Mouse (Mus musculus): ENCODE results near the gene Ptprd. TPM values are rescaled to one million over a fixed set of nuclear protein-coding genes. Genes with fewer than 3 reads are reported as not detected.

Gene Ptprd
- polyA plus RNA-seq (2012; rRNA removed) = 94.5 and 118 TPM in 2 replicates

GRCm38 (mm10) chr4:78211529-78212494, at the start of gene Ptprd:
Ptprd (minus strand) TSS chr4:78211961.
- DNase-seq (ENCODE audit: low read depth) = peak; percentile 91
- TF ChIP-seq CTCF (IDR thresholded peaks at IDR 0.05; ENCODE audit: borderline replicate concordance, extremely low read depth, insufficient read depth, insufficient read length) = peak; percentile 55
- 0 out of 2 replicates have a peak, but pooled peaks have one; percentile 8 for TF ChIP-seq POLR2A (IDR thresholded peaks at IDR 0.05; ENCODE audit: borderline replicate concordance, extremely low read depth, insufficient read depth, insufficient read length, poor library complexity, severe bottlenecking)

- TF ChIP-seq POLR2A (IDR thresholded peaks at IDR 0.05; ENCODE audit: borderline replicate concordance, extremely low read depth, insufficient read depth, insufficient read length, poor library complexity, severe bottlenecking) (no peak), CTCF (IDR thresholded peaks at IDR 0.05; ENCODE audit: borderline replicate concordance, extremely low read depth, insufficient read depth, insufficient read length) (no peak)
- no peak for DNase-seq (ENCODE audit: low read depth)
These were observed 24.1 kb upstream of the Ptprd start for GRCm38 (mm10) chr4:78235820-78236219.

- no peak for DNase-seq (ENCODE audit: low read depth)
- TF ChIP-seq CTCF (IDR thresholded peaks at IDR 0.05; ENCODE audit: borderline replicate concordance, extremely low read depth, insufficient read depth, insufficient read length) (no peak), POLR2A (IDR thresholded peaks at IDR 0.05; ENCODE audit: borderline replicate concordance, extremely low read depth, insufficient read depth, insufficient read length, poor library complexity, severe bottlenecking) (no peak)
These were observed 23.6 kb upstream of the Ptprd start for GRCm38 (mm10) chr4:78235316-78235715.

- no peak for DNase-seq (ENCODE audit: low read depth)
- TF ChIP-seq CTCF (IDR thresholded peaks at IDR 0.05; ENCODE audit: borderline replicate concordance, extremely low read depth, insufficient read depth, insufficient read length) (no peak), POLR2A (IDR thresholded peaks at IDR 0.05; ENCODE audit: borderline replicate concordance, extremely low read depth, insufficient read depth, insufficient read length, poor library complexity, severe bottlenecking) (no peak)
These were observed 22.9 kb upstream of the Ptprd start for GRCm38 (mm10) chr4:78234681-78235080.

- DNase-seq (ENCODE audit: low read depth) = peak; percentile 51
- TF ChIP-seq CTCF (IDR thresholded peaks at IDR 0.05; ENCODE audit: borderline replicate concordance, extremely low read depth, insufficient read depth, insufficient read length) (no peak), POLR2A (IDR thresholded peaks at IDR 0.05; ENCODE audit: borderline replicate concordance, extremely low read depth, insufficient read depth, insufficient read length, poor library complexity, severe bottlenecking) (no peak)
These were observed 2.2 kb upstream of the Ptprd start for GRCm38 (mm10) chr4:78213949-78214348.

- TF ChIP-seq POLR2A (IDR thresholded peaks at IDR 0.05; ENCODE audit: borderline replicate concordance, extremely low read depth, insufficient read depth, insufficient read length, poor library complexity, severe bottlenecking) = no peak
- no peak for TF ChIP-seq CTCF (IDR thresholded peaks at IDR 0.05; ENCODE audit: borderline replicate concordance, extremely low read depth, insufficient read depth, insufficient read length)
- DNase-seq (ENCODE audit: low read depth) = no peak
These were observed 1.2 kb upstream of the Ptprd start for GRCm38 (mm10) chr4:78212941-78213340.

GRCm38 (mm10) chr4:78210878-78211528, 758 bp downstream of the Ptprd start:
- peak; percentile 36 for DNase-seq (ENCODE audit: low read depth)
- TF ChIP-seq CTCF (IDR thresholded peaks at IDR 0.05; ENCODE audit: borderline replicate concordance, extremely low read depth, insufficient read depth, insufficient read length) (no peak), POLR2A (IDR thresholded peaks at IDR 0.05; ENCODE audit: borderline replicate concordance, extremely low read depth, insufficient read depth, insufficient read length, poor library complexity, severe bottlenecking) (no peak)

GRCm38 (mm10) chr4:78205018-78205417, 6.7 kb downstream of the Ptprd start:
- TF ChIP-seq POLR2A (IDR thresholded peaks at IDR 0.05; ENCODE audit: borderline replicate concordance, extremely low read depth, insufficient read depth, insufficient read length, poor library complexity, severe bottlenecking) (no peak), CTCF (IDR thresholded peaks at IDR 0.05; ENCODE audit: borderline replicate concordance, extremely low read depth, insufficient read depth, insufficient read length) (no peak)
- peak; percentile 56 for DNase-seq (ENCODE audit: low read depth)

GRCm38 (mm10) chr4:78168447-78168846, 43.3 kb downstream of the Ptprd start:
- TF ChIP-seq POLR2A (IDR thresholded peaks at IDR 0.05; ENCODE audit: borderline replicate concordance, extremely low read depth, insufficient read depth, insufficient read length, poor library complexity, severe bottlenecking) = no peak
- TF ChIP-seq CTCF (IDR thresholded peaks at IDR 0.05; ENCODE audit: borderline replicate concordance, extremely low read depth, insufficient read depth, insufficient read length) = no peak
- peak; percentile 88 for DNase-seq (ENCODE audit: low read depth)

GRCm38 (mm10) chr4:78160451-78160850, 51.3 kb downstream of the Ptprd start:
- TF ChIP-seq CTCF (IDR thresholded peaks at IDR 0.05; ENCODE audit: borderline replicate concordance, extremely low read depth, insufficient read depth, insufficient read length) (no peak), POLR2A (IDR thresholded peaks at IDR 0.05; ENCODE audit: borderline replicate concordance, extremely low read depth, insufficient read depth, insufficient read length, poor library complexity, severe bottlenecking) (no peak)

GRCm38 (mm10) chr4:78150561-78150960, 61.2 kb downstream of the Ptprd start:
- peak; percentile 81 for DNase-seq (ENCODE audit: low read depth)
- no peak for TF ChIP-seq POLR2A (IDR thresholded peaks at IDR 0.05; ENCODE audit: borderline replicate concordance, extremely low read depth, insufficient read depth, insufficient read length, poor library complexity, severe bottlenecking)
- TF ChIP-seq CTCF (IDR thresholded peaks at IDR 0.05; ENCODE audit: borderline replicate concordance, extremely low read depth, insufficient read depth, insufficient read length) = no peak

More at GRCm38 (mm10) chr4:78160451-78160850, 51.3 kb downstream of the Ptprd start:
- no peak for DNase-seq (ENCODE audit: low read depth)
